Mouse (Mus musculus): ENCODE measurements around the gene Stk32c. TPM values are rescaled to one million over a fixed set of nuclear protein-coding genes. Genes with fewer than 3 reads are reported as not detected.

Stk32c gene
- total RNA-seq, 2 experiments from 2014 or later = 161 to 176 TPM

DNA sequence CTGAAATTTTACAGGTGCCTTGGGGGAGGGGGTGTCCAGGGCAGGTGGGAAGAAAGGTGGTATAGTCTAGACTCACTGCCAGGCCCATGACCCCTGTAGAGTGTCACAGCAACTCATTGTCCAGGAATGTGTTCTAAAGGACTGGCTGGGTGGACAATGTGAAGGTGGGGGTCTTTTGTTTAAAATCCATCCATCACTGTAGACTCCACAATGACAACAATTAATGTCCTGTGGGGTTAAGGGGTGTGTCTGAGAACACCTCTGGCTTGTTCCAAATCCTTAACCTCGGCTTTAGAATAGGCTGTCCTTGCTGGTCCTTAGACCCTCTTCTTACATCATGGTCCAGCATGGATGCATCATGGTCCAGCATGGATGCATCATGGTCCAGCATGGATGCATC, 128.8 kb downstream of the Stk32c start:
- no peak for DNase-seq (ENCODE audit: low spot score in 2 of 2)
- intact Hi-C loops (cut with DNase I) = no loop called here

- no peak for DNase-seq (ENCODE audit: low spot score in 2 of 2)
- intact Hi-C loops (cut with DNase I) = no loop called here
Measured at GRCm38 (mm10) chr7:139082281-139082680, 130.8 kb downstream of the Stk32c start.

DNA sequence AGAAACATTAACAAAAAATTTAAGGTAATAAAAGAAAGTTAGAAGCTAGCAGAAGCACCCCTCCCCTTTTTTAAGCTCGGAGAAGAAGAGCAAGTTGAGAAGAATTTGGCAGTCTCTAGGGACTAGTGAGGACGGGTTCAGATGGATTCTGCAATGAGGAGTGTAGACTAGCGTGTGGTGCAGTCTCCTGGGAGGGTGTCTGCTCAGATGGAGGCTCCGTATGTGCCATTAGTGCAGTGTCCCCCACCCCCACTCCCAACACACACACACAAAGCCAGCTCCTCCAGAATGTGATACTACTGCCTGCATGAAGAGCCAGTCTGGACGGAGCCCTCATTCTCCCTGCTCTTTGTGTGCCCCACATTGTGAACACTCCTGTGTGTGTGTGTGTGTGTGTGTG, 131.9 kb downstream of the Stk32c start:
- DNase-seq (ENCODE audit: low spot score in 2 of 2) = no peak
- intact Hi-C loops (cut with DNase I) = no loop called here

DNA sequence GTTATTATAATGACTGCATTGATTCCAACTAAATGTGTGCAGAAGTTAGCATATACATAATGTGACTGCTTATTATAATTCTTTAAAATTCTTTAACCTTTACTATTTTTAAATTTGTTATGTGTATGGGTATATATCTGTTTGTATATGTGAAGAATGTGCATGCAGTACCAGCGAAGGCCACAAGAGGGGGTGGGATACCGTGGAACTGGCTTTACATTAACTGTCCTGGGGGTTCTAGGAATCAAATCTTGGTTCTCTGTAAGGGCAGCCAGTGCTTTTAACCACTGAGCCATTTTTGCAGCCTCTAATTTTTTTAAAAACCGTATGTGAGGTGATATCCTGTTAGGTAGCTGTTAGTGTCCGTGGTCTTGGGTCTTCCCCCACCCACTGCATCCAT, 132.4 kb downstream of the Stk32c start:
- intact Hi-C loops (cut with DNase I) = no loop called here
- no peak for DNase-seq (ENCODE audit: low spot score in 2 of 2)

DNA sequence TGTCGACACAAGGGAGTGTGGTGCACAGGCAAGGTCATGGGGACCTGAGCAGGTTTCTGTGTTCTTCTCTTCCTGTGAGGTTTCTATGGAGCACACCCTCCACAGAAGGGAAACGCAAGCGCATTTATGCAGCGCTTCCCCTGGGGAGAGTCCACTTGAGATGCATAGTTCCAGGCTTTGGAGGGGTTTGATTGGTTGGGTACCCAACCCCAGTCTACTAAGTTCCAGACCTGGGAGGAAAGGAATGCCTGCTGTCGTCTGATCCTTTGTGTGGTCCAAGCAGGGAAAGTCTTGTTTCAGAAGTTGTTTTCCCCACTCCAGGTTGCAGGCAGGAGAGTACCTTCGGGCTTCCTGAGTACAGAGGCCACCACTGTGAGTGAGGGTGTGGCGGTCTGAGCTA, 134.0 kb downstream of the Stk32c start:
- DNase-seq (ENCODE audit: low spot score in 2 of 2) = no peak
- intact Hi-C loops (cut with DNase I) = no loop called here

DNA sequence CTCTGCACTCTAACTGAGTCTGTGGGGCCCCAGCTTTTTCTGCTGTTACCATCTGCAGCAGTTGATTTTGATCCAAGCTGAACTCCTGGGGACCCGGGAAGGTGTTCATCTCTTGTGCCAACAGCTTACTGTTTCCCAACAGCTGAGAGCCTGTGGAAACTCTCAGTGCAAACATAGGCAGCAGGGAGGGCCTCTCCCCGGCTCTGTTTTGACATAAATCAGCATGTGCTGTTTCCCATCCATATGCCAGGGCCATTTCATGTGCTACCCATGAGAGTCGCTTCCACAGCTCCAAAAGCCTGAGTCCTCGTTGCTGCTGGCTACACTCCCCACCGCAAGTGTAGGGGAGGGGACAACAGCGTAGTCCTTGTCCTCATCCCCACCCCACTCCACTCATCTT, 134.9 kb downstream of the Stk32c start:
- intact Hi-C loops (cut with DNase I) = no loop called here
- no peak for DNase-seq (ENCODE audit: low spot score in 2 of 2)

GRCm38 (mm10) chr7:139077283-139077682, 135.8 kb downstream of the Stk32c start:
- intact Hi-C loops (cut with DNase I) = no loop called here
- DNase-seq (ENCODE audit: low spot score in 2 of 2) = peak in 1 of 2 experiments; percentile 24

GRCm38 (mm10) chr7:139075054-139075794, 137.9 kb downstream of the Stk32c start:
- intact Hi-C loops (cut with DNase I) = no loop called here
- DNase-seq (ENCODE audit: low spot score in 2 of 2) = no peak

DNA sequence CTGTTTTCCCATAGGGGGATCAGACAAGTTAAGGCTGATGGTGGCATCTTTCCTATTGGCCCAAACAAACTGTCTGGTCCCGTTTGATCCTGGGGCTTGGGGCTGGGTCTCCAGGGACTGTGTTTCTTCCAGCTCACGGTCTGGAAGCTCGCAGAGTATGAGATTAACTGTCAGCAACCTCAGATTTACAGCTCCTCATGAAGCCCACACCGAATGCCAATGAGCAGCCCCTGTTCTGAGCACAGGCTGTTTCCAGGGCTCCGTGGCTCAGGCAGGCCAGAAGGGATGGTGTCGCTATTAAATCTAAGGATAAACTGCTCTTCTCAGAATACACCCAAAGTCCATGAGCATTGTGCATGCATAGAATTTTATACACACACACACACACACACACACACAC, 138.9 kb downstream of the Stk32c start:
- intact Hi-C loops (cut with DNase I) = no loop called here
- DNase-seq (ENCODE audit: low spot score in 2 of 2) = no peak

DNA sequence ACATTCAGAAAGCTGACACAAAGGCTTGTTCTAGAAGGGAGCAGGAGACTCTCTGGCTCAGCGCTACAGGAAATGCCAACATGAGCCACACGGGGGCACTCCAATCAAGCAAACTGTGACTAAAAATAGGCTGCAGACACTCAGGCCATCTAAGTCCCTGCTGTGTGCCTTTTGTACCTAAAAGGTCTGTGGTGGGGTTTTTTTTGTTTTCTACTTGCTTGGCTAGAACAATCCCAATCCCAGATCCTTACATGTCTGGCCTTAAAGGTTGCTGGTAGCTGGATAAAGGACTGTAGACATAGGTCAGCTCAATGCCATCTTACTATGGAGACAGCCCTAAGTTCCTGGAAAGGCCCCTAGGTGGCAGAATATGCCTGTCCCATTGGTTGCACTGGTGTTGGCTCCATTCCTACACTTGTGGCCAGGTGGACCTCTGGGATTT, 144.9 kb downstream of the Stk32c start:
- peak; percentile 79 to 88 for DNase-seq (ENCODE audit: low spot score in 2 of 2)
- intact Hi-C loops (cut with DNase I) = loop anchor here (1.0 kb wide), 1 partner anchor 36 kb away; no protein-coding TSS in a partner anchor

DNA sequence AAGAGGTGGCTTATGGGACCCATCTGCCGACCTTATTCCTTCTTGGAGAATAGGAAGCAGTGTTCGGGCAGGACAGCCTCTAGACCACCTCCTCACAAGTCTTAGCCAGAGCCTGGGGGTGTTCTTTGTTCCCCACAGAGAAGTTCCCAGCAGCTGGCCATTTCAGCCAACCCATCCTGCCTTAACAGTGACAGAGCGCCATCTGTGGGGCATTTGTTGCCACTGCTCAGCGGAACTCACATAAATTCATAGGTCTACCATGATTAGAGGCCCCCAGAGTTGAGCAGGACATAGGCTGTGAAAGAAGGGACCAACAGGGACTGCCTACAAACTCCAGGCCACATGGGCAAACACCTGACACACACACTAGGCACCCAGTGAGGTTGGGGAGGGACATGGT, 149.7 kb downstream of the Stk32c start:
- intact Hi-C loops (cut with DNase I) = no loop called here
- DNase-seq (ENCODE audit: low spot score in 2 of 2) = no peak

Other genes starting within 250 kb of the Stk32c start
- gene Dpysl4, start 127.3 kb downstream of the Stk32c start, total RNA-seq (2021) = 10 to 100 TPM; 57.7 to 62.6 TPM
- 1 to 10 TPM; 5.5 to 6.4 TPM for gene Lrrc27, start 319 bp downstream of the Stk32c start, total RNA-seq (2021)
- 10 to 100 TPM; 10.5 to 11.9 TPM for gene Pwwp2b, start 35.2 kb upstream of the Stk32c start, total RNA-seq (2021)
- 10 to 100 TPM; 58.5 to 59.2 TPM for gene Inpp5a, start 175.8 kb upstream of the Stk32c start, total RNA-seq (2021)